Mouse (Mus musculus) embryonic facial prominence, embryonic 15.5 days (tissue): Measurements from ENCODE around the gene Slc38a1. TPM values are rescaled to one million over a fixed set of nuclear protein-coding genes. Genes with fewer than 3 reads are reported as not detected.
A peak's percentile ranks its signal among the peaks of the same experiment; 100 is the strongest.

Source experiments
- ATAC-seq: fragments of 200-750 bp; cut with Nextera tagmentation; 2 replicates; pipeline ENCODE4 v1.8.0; 2017; ENCODE audit warnings: low read depth, moderate TSS enrichment; ENCODE audit not compliant: insufficient number of reproducible peaks, low FRiP score, low TSS enrichment
- H3K27ac ChIP-seq: fragments of 300-500 bp; sonication (generic); replicated peaks from 2 replicates; pipeline ENCODE4 v1.5.1; 2015; ENCODE audit warnings: mild to moderate bottlenecking, inconsistent platforms
- H3K27me3 ChIP-seq: fragments of 300-500 bp; sonication (generic); 2 replicates; pipeline ENCODE4 v1.6.1; 2015; ENCODE audit warnings: inconsistent platforms
- H3K36me3 ChIP-seq: fragments of 300-500 bp; sonication (generic); 2 replicates; pipeline ENCODE4 v1.6.1; 2015; ENCODE audit warnings: mild to moderate bottlenecking, inconsistent platforms
- H3K4me1 ChIP-seq: fragments of 300-500 bp; sonication (generic); 2 replicates; pipeline ENCODE4 v1.6.1; 2015; ENCODE audit warnings: inconsistent platforms
- H3K4me2 ChIP-seq: fragments of 300-500 bp; sonication (generic); replicated peaks from 2 replicates; pipeline ENCODE4 v1.6.1; 2015; ENCODE audit warnings: mild to moderate bottlenecking, inconsistent platforms
- H3K4me3 ChIP-seq: fragments of 300-500 bp; sonication (generic); replicated peaks from 2 replicates; pipeline ENCODE4 v1.5.1; 2015; ENCODE audit warnings: mild to moderate bottlenecking, inconsistent platforms
- H3K9ac ChIP-seq: fragments of 300-500 bp; sonication (generic); 2 replicates; pipeline ENCODE4 v1.6.1; 2015; ENCODE audit warnings: inconsistent platforms
- H3K9me3 ChIP-seq: fragments of 300-500 bp; sonication (generic); replicated peaks from 2 replicates; pipeline ENCODE4 v1.6.1; 2016; ENCODE audit warnings: inconsistent platforms
- WGBS: fragments of 180-500 bp; shearing (Covaris S2); methylation state at CpG from one replicate; pipeline ENCODE4 v1.1.7; 2015; 5-methylcytosine and 5-hydroxymethylcytosine counted together
- polyA plus RNA-seq: library from polyadenylated mRNA; unstranded; fragments of >200 nt; fragmentation: Nextera tagmentation; extraction: Ambion mirVana; gene quantifications from 2 replicates; pipeline ENCODE4 v1.2.1, GENCODE M21; 2015

Gene Slc38a1
- polyA plus RNA-seq, 1 experiment from 2014 or later = 44.6 TPM

- H3K27ac ChIP-seq = no peak overlapping the region
- H3K9ac ChIP-seq = no peak overlapping the region
- WGBS = 63% methylated on average over 9 of the region's 9 CpGs
- H3K36me3 ChIP-seq = no peaks in the 10 kb centered on the region
- H3K4me1 ChIP-seq = peaks cover 11% of the 10 kb centered on the region; the same call in 1 of the 2 replicates
- no peaks in the 10 kb centered on the region for H3K9me3 ChIP-seq
- no peak overlapping the region for H3K4me2 ChIP-seq
- H3K27me3 ChIP-seq = no peaks in the 10 kb centered on the region
- H3K4me3 ChIP-seq = no peak overlapping the region
- no peak for ATAC-seq
Measured at GRCm38 (mm10) chr15:96551569-96552380, 90.9 kb downstream of the Slc38a1 start.

- Histone ChIP-seq H3K9me3 (no peaks in the 10 kb centered on the region), H3K27ac (no peak overlapping the region), H3K9ac (no peak overlapping the region), H3K36me3 (no peaks in the 10 kb centered on the region), H3K27me3 (no peaks in the 10 kb centered on the region), H3K4me3 (no peak overlapping the region), H3K4me1 (peaks cover 11% of the 10 kb centered on the region; the same call in 1 of the 2 replicates), H3K4me2 (no peak overlapping the region)
- WGBS = 86% methylated on average over 8 of the region's 8 CpGs
- no peak for ATAC-seq
Measured at GRCm38 (mm10) chr15:96551107-96551506, 91.6 kb downstream of the Slc38a1 start.

GRCm38 (mm10) chr15:96548363-96548762, 94.3 kb downstream of the Slc38a1 start:
- no peaks in the 10 kb centered on the region for H3K9me3 ChIP-seq
- H3K4me3 ChIP-seq = no peak overlapping the region
- peak overlapping the region; percentile 49 for H3K27ac ChIP-seq
- H3K4me2 ChIP-seq = no peak overlapping the region
- no peak for ATAC-seq
- no peaks in the 10 kb centered on the region for H3K36me3 ChIP-seq
- WGBS = 87% methylated on average over 9 of the region's 9 CpGs
- H3K9ac ChIP-seq = no peak overlapping the region
- peaks cover 11% of the 10 kb centered on the region; the same call in 1 of the 2 replicates for H3K4me1 ChIP-seq
- H3K27me3 ChIP-seq = no peaks in the 10 kb centered on the region

- Histone ChIP-seq H3K9me3 (no peaks in the 10 kb centered on the region), H3K4me1 (peaks cover 11% of the 10 kb centered on the region; the same call in 1 of the 2 replicates), H3K27me3 (no peaks in the 10 kb centered on the region), H3K4me2 (peak overlapping the region; percentile 9; the same call in 1 of the 2 replicates), H3K27ac (peak overlapping the region; percentile 49), H3K36me3 (no peaks in the 10 kb centered on the region), H3K4me3 (no peak overlapping the region), H3K9ac (no peak overlapping the region)
- ATAC-seq = no peak
- 33% methylated on average over 21 of the region's 21 CpGs for WGBS
Measured at GRCm38 (mm10) chr15:96547256-96548195, 95.2 kb downstream of the Slc38a1 start.

- Histone ChIP-seq H3K4me1 (peaks cover 11% of the 10 kb centered on the region; the same call in 1 of the 2 replicates), H3K4me2 (peak overlapping the region; percentile 58), H3K4me3 (peak overlapping the region; percentile 44), H3K36me3 (no peaks in the 10 kb centered on the region), H3K9me3 (no peaks in the 10 kb centered on the region), H3K27ac (no peak overlapping the region), H3K9ac (no peak overlapping the region), H3K27me3 (no peaks in the 10 kb centered on the region)
- no peak for ATAC-seq
- WGBS = 4% methylated on average over 24 of the region's 24 CpGs
Measured at GRCm38 (mm10) chr15:96543181-96543828, 99.4 kb downstream of the Slc38a1 start.

GRCm38 (mm10) chr15:96542135-96542534, 100.6 kb downstream of the Slc38a1 start:
- no peak for ATAC-seq
- Histone ChIP-seq H3K4me3 (no peak overlapping the region), H3K4me1 (no peaks in the 10 kb centered on the region), H3K9ac (no peak overlapping the region), H3K9me3 (no peaks in the 10 kb centered on the region), H3K4me2 (no peak overlapping the region), H3K36me3 (no peaks in the 10 kb centered on the region), H3K27ac (no peak overlapping the region), H3K27me3 (no peaks in the 10 kb centered on the region)
- WGBS = 76% methylated on average over 8 of the region's 8 CpGs

GRCm38 (mm10) chr15:96537272-96537671, 105.4 kb downstream of the Slc38a1 start:
- no peak overlapping the region for H3K4me3 ChIP-seq
- 92% methylated on average over 11 of the region's 11 CpGs for WGBS
- H3K4me2 ChIP-seq = no peak overlapping the region
- H3K9ac ChIP-seq = no peak overlapping the region
- H3K4me1 ChIP-seq = no peaks in the 10 kb centered on the region
- ATAC-seq = no peak
- no peaks in the 10 kb centered on the region for H3K27me3 ChIP-seq
- H3K9me3 ChIP-seq = no peaks in the 10 kb centered on the region
- no peaks in the 10 kb centered on the region for H3K36me3 ChIP-seq
- H3K27ac ChIP-seq = no peak overlapping the region

- Histone ChIP-seq H3K27ac (no peak overlapping the region), H3K4me2 (no peak overlapping the region), H3K9me3 (no peaks in the 10 kb centered on the region), H3K4me1 (no peaks in the 10 kb centered on the region), H3K27me3 (no peaks in the 10 kb centered on the region), H3K4me3 (no peak overlapping the region), H3K9ac (no peak overlapping the region), H3K36me3 (no peaks in the 10 kb centered on the region)
- ATAC-seq = no peak
- 94% methylated on average over 7 of the region's 7 CpGs for WGBS
Measured at GRCm38 (mm10) chr15:96536412-96536811, 106.3 kb downstream of the Slc38a1 start.

GRCm38 (mm10) chr15:96527686-96528085, 115.0 kb downstream of the Slc38a1 start:
- Histone ChIP-seq H3K4me2 (no peak overlapping the region), H3K36me3 (no peaks in the 10 kb centered on the region), H3K27ac (no peak overlapping the region), H3K4me3 (no peak overlapping the region), H3K9ac (no peak overlapping the region), H3K27me3 (no peaks in the 10 kb centered on the region), H3K9me3 (no peaks in the 10 kb centered on the region), H3K4me1 (0 out of 2 replicates have a peak, but pooled peaks cover 3% of the 10 kb centered on the region)
- WGBS = 37% methylated on average over 6 of the region's 6 CpGs
- no peak for ATAC-seq

- ATAC-seq = no peak
- Histone ChIP-seq H3K9me3 (no peaks in the 10 kb centered on the region), H3K27me3 (no peaks in the 10 kb centered on the region), H3K4me3 (no peak overlapping the region), H3K36me3 (no peaks in the 10 kb centered on the region), H3K4me2 (no peak overlapping the region), H3K27ac (no peak overlapping the region), H3K4me1 (0 out of 2 replicates have a peak, but pooled peaks cover 3% of the 10 kb centered on the region), H3K9ac (no peak overlapping the region)
- 32% methylated on average over 9 of the region's 9 CpGs for WGBS
Measured at GRCm38 (mm10) chr15:96524239-96524738, 118.4 kb downstream of the Slc38a1 start.
